Mouse (Mus musculus): ENCODE data around the gene Mapre1. TPM values are rescaled to one million over a fixed set of nuclear protein-coding genes. Genes with fewer than 3 reads are reported as not detected.
"Not testable (repeated sequence)": the region's sequence is repeated elsewhere in the genome, so short reads cannot be mapped to it uniquely, and the experiment has no call there.

Gene Mapre1
- polyA plus RNA-seq, 1 experiment from 2014 or later, result 383 TPM

GRCm38 (mm10) chr2:153795090-153795489 lies 54.0 kb downstream of the Mapre1 start:
- H3K4me1 ChIP-seq (ENCODE audit: control insufficient read depth, insufficient read depth, low read depth, low read length), result no peaks in the 10 kb centered on the region

GRCm38 (mm10) chr2:153807464-153807863 lies 66.4 kb downstream of the Mapre1 start:
- not testable (repeated sequence) for H3K9ac ChIP-seq (ENCODE audit: low read depth, low read length); H3K4me2 ChIP-seq (ENCODE audit: low read length); H3K9me3 ChIP-seq (ENCODE audit: control insufficient read depth, low read length); H3K4me3 ChIP-seq (ENCODE audit: low read length); H3K4me1 ChIP-seq (ENCODE audit: control insufficient read depth, insufficient read depth, low read depth, low read length); ATAC-seq; H3K36me3 ChIP-seq (ENCODE audit: control insufficient read depth, insufficient read depth, low read length); H3K27me3 ChIP-seq (replicated peaks; ENCODE audit: control insufficient read depth, insufficient read depth, low read length); H3K27ac ChIP-seq (ENCODE audit: low read depth, low read length)

More at GRCm38 (mm10) chr2:153795090-153795489, 54.0 kb downstream of the Mapre1 start:
- Histone ChIP-seq H3K9me3 (ENCODE audit: control insufficient read depth, low read length) (no peaks in the 10 kb centered on the region), H3K27ac (ENCODE audit: low read depth, low read length) (no peak overlapping the region), H3K36me3 (ENCODE audit: control insufficient read depth, insufficient read depth, low read length) (no peaks in the 10 kb centered on the region), H3K4me3 (ENCODE audit: low read length) (no peak overlapping the region), H3K4me2 (ENCODE audit: low read length) (no peak overlapping the region), H3K27me3 (replicated peaks; ENCODE audit: control insufficient read depth, insufficient read depth, low read length) (no peaks in the 10 kb centered on the region), H3K9ac (ENCODE audit: low read depth, low read length) (no peak overlapping the region)
- 60% methylated on average over 5 of the region's 5 CpGs for WGBS
- no peak for ATAC-seq

- no peak overlapping the region for H3K4me3 ChIP-seq (ENCODE audit: low read length)
- no peak overlapping the region for H3K27ac ChIP-seq (ENCODE audit: low read depth, low read length)
- whole genome bisulfite sequencing, result 75% methylated on average over 8 of the region's 8 CpGs
- H3K27me3 ChIP-seq (replicated peaks; ENCODE audit: control insufficient read depth, insufficient read depth, low read length), result no peaks in the 10 kb centered on the region
- H3K9me3 ChIP-seq (ENCODE audit: control insufficient read depth, low read length), result no peaks in the 10 kb centered on the region
- H3K4me1 ChIP-seq (ENCODE audit: control insufficient read depth, insufficient read depth, low read depth, low read length), result no peaks in the 10 kb centered on the region
- H3K36me3 ChIP-seq (ENCODE audit: control insufficient read depth, insufficient read depth, low read length), result no peaks in the 10 kb centered on the region
- no peak overlapping the region for H3K4me2 ChIP-seq (ENCODE audit: low read length)
- H3K9ac ChIP-seq (ENCODE audit: low read depth, low read length), result no peak overlapping the region
- no peak for ATAC-seq
Measured at GRCm38 (mm10) chr2:153808146-153808545, 67.1 kb downstream of the Mapre1 start.

- Histone ChIP-seq H3K27ac (ENCODE audit: low read depth, low read length) (no peak overlapping the region), H3K9me3 (ENCODE audit: control insufficient read depth, low read length) (no peaks in the 10 kb centered on the region), H3K4me1 (ENCODE audit: control insufficient read depth, insufficient read depth, low read depth, low read length) (no peaks in the 10 kb centered on the region), H3K27me3 (replicated peaks; ENCODE audit: control insufficient read depth, insufficient read depth, low read length) (no peaks in the 10 kb centered on the region), H3K9ac (ENCODE audit: low read depth, low read length) (no peak overlapping the region), H3K4me2 (ENCODE audit: low read length) (no peak overlapping the region), H3K36me3 (ENCODE audit: control insufficient read depth, insufficient read depth, low read length) (no peaks in the 10 kb centered on the region), H3K4me3 (ENCODE audit: low read length) (no peak overlapping the region)
- 87% methylated on average over 6 of the region's 6 CpGs for WGBS
- no peak for ATAC-seq
Measured at GRCm38 (mm10) chr2:153808841-153809240, 67.8 kb downstream of the Mapre1 start.

GRCm38 (mm10) chr2:153809921-153810320 lies 68.8 kb downstream of the Mapre1 start:
- Histone ChIP-seq H3K9me3 (ENCODE audit: control insufficient read depth, low read length) (no peaks in the 10 kb centered on the region), H3K36me3 (ENCODE audit: control insufficient read depth, insufficient read depth, low read length) (no peaks in the 10 kb centered on the region), H3K4me2 (ENCODE audit: low read length) (no peak overlapping the region), H3K9ac (ENCODE audit: low read depth, low read length) (no peak overlapping the region), H3K27me3 (replicated peaks; ENCODE audit: control insufficient read depth, insufficient read depth, low read length) (no peaks in the 10 kb centered on the region), H3K4me3 (ENCODE audit: low read length) (no peak overlapping the region), H3K27ac (ENCODE audit: low read depth, low read length) (no peak overlapping the region), H3K4me1 (ENCODE audit: control insufficient read depth, insufficient read depth, low read depth, low read length) (no peaks in the 10 kb centered on the region)
- no peak for ATAC-seq
- WGBS, result 72% methylated on average over 3 of the region's 3 CpGs

- Histone ChIP-seq H3K4me2 (ENCODE audit: low read length) (no peak overlapping the region), H3K27ac (ENCODE audit: low read depth, low read length) (no peak overlapping the region), H3K27me3 (replicated peaks; ENCODE audit: control insufficient read depth, insufficient read depth, low read length) (no peaks in the 10 kb centered on the region), H3K9me3 (ENCODE audit: control insufficient read depth, low read length) (no peaks in the 10 kb centered on the region), H3K36me3 (ENCODE audit: control insufficient read depth, insufficient read depth, low read length) (no peaks in the 10 kb centered on the region), H3K9ac (ENCODE audit: low read depth, low read length) (no peak overlapping the region), H3K4me1 (ENCODE audit: control insufficient read depth, insufficient read depth, low read depth, low read length) (no peaks in the 10 kb centered on the region), H3K4me3 (ENCODE audit: low read length) (no peak overlapping the region)
- ATAC-seq, result no peak
- 95% methylated on average over 2 of the region's 2 CpGs for whole genome bisulfite sequencing
Measured at GRCm38 (mm10) chr2:153822005-153822543, 81.0 kb downstream of the Mapre1 start.

Other genes starting within 250 kb of the Mapre1 start
- not detected in 2 replicates for gene 4930404H24Rik, start 248.5 kb upstream of the Mapre1 start, polyA plus RNA-seq (2015; fragmentation: Nextera tagmentation; extraction: Ambion mirVana)
- 33.7 and 40.7 TPM in 2 replicates for gene Nol4l, start 211.3 kb upstream of the Mapre1 start, polyA plus RNA-seq (2015; fragmentation: Nextera tagmentation; extraction: Ambion mirVana)
- gene Commd7, start 108.5 kb upstream of the Mapre1 start, polyA plus RNA-seq (2015; fragmentation: Nextera tagmentation; extraction: Ambion mirVana), result 93.4 and 94.7 TPM in 2 replicates
- gene Dnmt3b, start 91.8 kb upstream of the Mapre1 start, polyA plus RNA-seq (2015; fragmentation: Nextera tagmentation; extraction: Ambion mirVana), result 3.1 and 4.2 TPM in 2 replicates
- gene Dnmt3c, start 44.6 kb upstream of the Mapre1 start, polyA plus RNA-seq (2015; fragmentation: Nextera tagmentation; extraction: Ambion mirVana), result 0.10 TPM in 1 of 2 replicates, not detected in the other
- 0.10 TPM in 1 of 2 replicates, not detected in the other for gene Efcab8, start 38.7 kb downstream of the Mapre1 start, polyA plus RNA-seq (2015; fragmentation: Nextera tagmentation; extraction: Ambion mirVana)
- gene Sun5, start 129.8 kb downstream of the Mapre1 start, polyA plus RNA-seq (2015; fragmentation: Nextera tagmentation; extraction: Ambion mirVana), result not detected in 2 replicates
- 0.11 and 0.14 TPM in 2 replicates for gene Bpifb2, start 133.8 kb downstream of the Mapre1 start, polyA plus RNA-seq (2015; fragmentation: Nextera tagmentation; extraction: Ambion mirVana)
- gene Bpifb6, start 159.1 kb downstream of the Mapre1 start, polyA plus RNA-seq (2015; fragmentation: Nextera tagmentation; extraction: Ambion mirVana), result not detected in 2 replicates
- 0.09 TPM in 1 of 2 replicates, not detected in the other for gene Bpifb3, start 177.0 kb downstream of the Mapre1 start, polyA plus RNA-seq (2015; fragmentation: Nextera tagmentation; extraction: Ambion mirVana)
- not detected in 2 replicates for gene Bpifb4, start 196.9 kb downstream of the Mapre1 start, polyA plus RNA-seq (2015; fragmentation: Nextera tagmentation; extraction: Ambion mirVana)
- gene Bpifa6, start 233.7 kb downstream of the Mapre1 start, polyA plus RNA-seq (2015; fragmentation: Nextera tagmentation; extraction: Ambion mirVana), result not detected in 2 replicates